Mouse (Mus musculus) lung, adult 18-20 months (tissue): ENCODE results near the gene Fbxl3.

Experiments used
- DNase-seq, 2 experiments: peaks; one replicate each; pipeline ENCODE4 v3.0.0; 2022; ENCODE audit warnings: mixed read lengths in 2 of 2

The Fbxl3 gene

DNA sequence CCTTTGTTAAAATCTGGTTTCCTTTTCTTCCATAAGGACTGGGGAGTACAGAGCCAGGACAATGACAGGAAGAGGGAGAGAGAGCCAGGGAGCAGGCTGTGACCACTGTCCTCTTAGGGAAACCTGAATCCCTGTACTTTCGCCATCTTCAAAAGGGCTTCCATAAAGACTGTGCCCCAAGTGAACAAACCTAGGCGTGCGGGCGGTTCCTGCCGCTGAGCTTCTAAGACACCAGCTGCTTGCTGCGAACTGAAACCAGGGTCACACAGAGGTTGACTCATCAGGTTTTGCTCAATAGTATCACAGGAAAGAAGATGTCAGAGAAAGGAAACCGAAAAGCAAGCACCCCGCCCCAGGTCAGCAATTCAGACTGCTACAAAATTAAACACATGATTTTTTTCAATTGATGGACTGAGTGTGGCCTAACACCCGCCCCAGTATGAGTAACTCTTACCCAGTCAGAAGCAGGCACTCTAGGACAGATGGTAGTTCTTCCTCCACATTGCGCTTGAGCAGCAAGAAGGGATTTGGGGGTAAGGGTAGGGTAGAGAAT is 66.0 kb downstream of the Fbxl3 start:
- DNase-seq = peak; percentile 39 to 40
